Mouse (Mus musculus): ENCODE measurements around the gene Olfr782. TPM values are rescaled to one million over a fixed set of nuclear protein-coding genes. Genes with fewer than 3 reads are reported as not detected.
"Not testable (repeated sequence)": the region's sequence is repeated elsewhere in the genome, so short reads cannot be mapped to it uniquely, and the experiment has no call there.

Gene Olfr782
- polyA plus RNA-seq (2012; rRNA removed), result not detected in 2 replicates

- DNase-seq (ENCODE audit: extremely low spot score in 1 of 2, low spot score in 1 of 2), result no peak
Observed at GRCm38 (mm10) chr10:129348550-129348949, at the start of gene Olfr782. Gene Olfr782 (plus strand): TSS chr10:129348850.

DNA sequence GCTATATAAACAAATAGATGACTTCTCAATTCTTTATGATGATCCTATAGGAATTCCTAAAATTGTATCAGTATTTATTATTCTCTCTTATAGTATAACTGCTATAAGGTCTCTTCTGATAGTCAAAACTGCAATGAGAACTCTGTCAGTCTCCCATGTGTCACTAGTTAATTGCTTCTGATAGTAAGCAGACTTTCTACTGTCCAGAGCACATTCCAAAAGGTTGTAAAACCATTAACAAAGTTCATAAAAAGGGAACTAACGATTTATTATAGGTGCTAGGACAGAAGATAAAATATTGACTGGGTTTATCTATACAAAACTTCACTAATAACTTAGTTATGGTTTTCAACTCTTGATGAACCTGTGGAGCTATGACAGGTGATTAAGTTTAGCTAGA, 35.7 kb upstream of the Olfr782 start:
- DNase-seq (ENCODE audit: extremely low spot score in 1 of 2, low spot score in 1 of 2), result not testable (repeated sequence)

GRCm38 (mm10) chr10:129313521-129313920, 35.1 kb upstream of the Olfr782 start:
- not testable (repeated sequence) for DNase-seq (ENCODE audit: extremely low spot score in 1 of 2, low spot score in 1 of 2)

DNA sequence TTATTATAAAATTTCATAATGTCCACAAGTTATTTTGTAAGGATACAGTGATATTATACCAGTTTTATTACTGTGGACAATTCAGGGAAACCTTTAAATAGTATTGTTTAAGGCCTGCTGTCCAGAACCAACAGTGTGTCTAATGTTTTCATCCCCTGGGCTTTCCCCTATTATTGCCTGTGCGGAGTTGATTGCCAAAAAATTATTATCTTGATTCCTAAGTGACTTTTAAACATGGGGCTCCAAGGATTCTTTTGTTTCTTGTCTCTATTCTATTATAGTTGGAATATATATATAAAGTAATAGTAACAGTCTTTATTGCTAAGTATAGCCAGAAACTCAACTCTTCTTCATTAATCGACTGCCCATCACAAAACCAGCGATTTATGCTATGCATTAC, 30.8 kb upstream of the Olfr782 start, which contains the start of gene Olfr780:
Gene Olfr780, plus strand, starts transcription at position 301 of the 400 bp plus-strand sequence.
- DNase-seq (ENCODE audit: extremely low spot score in 1 of 2, low spot score in 1 of 2), result no peak

- DNase-seq (ENCODE audit: extremely low spot score in 1 of 2, low spot score in 1 of 2), result no peak
Observed at GRCm38 (mm10) chr10:129328554-129328953, 20.1 kb upstream of the Olfr782 start, which contains the start of gene Olfr781. Gene Olfr781 (plus strand): TSS chr10:129328854.

DNA sequence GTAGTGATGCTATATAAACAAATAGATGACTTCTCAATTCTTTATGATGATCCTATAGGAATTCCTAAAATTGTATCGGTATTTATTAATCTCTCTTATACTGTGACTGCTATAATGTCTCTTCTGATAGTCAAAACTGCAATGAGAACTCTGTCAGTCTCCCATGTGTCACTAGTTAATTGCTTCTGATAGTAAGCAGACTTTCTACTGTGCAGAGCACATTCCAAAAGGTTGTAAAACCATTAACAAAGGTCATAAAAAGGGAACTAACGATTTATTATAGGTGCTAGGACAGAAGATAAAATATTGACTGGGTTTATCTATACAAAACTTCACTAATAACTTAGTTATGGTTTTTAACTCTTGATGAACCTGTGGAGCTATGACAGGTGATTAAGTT, 3.8 kb downstream of the Olfr782 start:
- not testable (repeated sequence) for DNase-seq (ENCODE audit: extremely low spot score in 1 of 2, low spot score in 1 of 2)

GRCm38 (mm10) chr10:129356496-129356895, 7.8 kb downstream of the Olfr782 start:
- DNase-seq (ENCODE audit: extremely low spot score in 1 of 2, low spot score in 1 of 2), result not testable (repeated sequence)

GRCm38 (mm10) chr10:129357307-129357706, 8.7 kb downstream of the Olfr782 start:
- DNase-seq (ENCODE audit: extremely low spot score in 1 of 2, low spot score in 1 of 2), result no peak

- not testable (repeated sequence) for DNase-seq (ENCODE audit: extremely low spot score in 1 of 2, low spot score in 1 of 2)
Observed at GRCm38 (mm10) chr10:129374051-129374450, 25.4 kb downstream of the Olfr782 start.

DNA sequence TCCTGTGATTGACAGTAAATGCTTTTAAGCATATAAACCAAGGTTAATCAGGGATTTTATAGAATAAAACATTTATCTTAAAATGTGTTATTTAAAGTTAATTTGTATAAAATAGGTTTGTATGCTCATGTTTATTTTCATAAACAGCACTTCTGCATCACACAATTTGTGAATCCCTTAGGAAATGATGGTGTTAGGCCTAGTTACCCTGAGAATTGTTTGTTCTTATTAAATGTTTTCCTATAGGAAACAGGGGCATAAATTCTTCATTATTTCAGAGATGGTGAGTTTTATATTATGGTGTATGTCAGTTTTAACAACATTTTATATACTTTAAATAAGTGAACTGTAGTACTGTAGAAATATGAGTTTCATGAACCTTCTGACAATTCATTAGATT, 35.1 kb downstream of the Olfr782 start, which contains the start of gene Olfr784:
Gene Olfr784, plus strand, starts transcription at position 301 of the 400 bp plus-strand sequence.
- no peak for DNase-seq (ENCODE audit: extremely low spot score in 1 of 2, low spot score in 1 of 2)

DNA sequence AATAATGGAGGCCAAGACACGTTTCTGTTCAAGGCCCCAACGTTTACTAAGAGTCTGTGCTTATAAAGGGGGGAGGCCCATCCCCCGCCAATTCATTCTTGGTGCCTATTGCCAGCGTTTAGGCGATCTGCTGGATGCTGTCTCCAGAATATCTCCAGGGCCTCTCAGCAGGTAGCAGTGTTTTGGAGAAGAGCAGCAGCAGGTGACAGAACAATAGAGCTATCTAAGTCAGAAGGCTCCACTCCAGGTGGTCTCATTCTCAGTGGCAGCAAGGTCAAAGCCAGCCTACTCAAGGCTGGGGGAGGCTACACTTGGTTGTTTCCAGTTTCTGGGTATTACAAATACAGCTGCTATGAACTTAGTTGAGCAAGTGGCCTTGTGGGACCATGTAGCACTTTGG, 52.2 kb downstream of the Olfr782 start:
- DNase-seq (ENCODE audit: extremely low spot score in 1 of 2, low spot score in 1 of 2), result no peak

Other genes starting within 250 kb of the Olfr782 start
- not detected in 2 replicates for gene Olfr768, start 249.5 kb upstream of the Olfr782 start, polyA plus RNA-seq (2012; rRNA removed)
- gene Olfr769, start 231.0 kb upstream of the Olfr782 start, polyA plus RNA-seq (2012; rRNA removed), result not detected in 2 replicates
- gene Olfr770, start 209.9 kb upstream of the Olfr782 start, polyA plus RNA-seq (2012; rRNA removed), result not detected in 2 replicates
- not detected in 2 replicates for gene Olfr771, start 184.1 kb upstream of the Olfr782 start, polyA plus RNA-seq (2012; rRNA removed)
- gene Olfr772, start 170.9 kb upstream of the Olfr782 start, polyA plus RNA-seq (2012; rRNA removed), result not detected in 2 replicates
- gene Olfr773, start 161.4 kb upstream of the Olfr782 start, polyA plus RNA-seq (2012; rRNA removed), result not detected in 2 replicates
- not detected in 2 replicates for gene Olfr774, start 112.6 kb upstream of the Olfr782 start, polyA plus RNA-seq (2012; rRNA removed)
- 0.04 TPM in 1 of 2 replicates, not detected in the other for gene Olfr775, start 100.4 kb upstream of the Olfr782 start, polyA plus RNA-seq (2012; rRNA removed)
- not detected in 2 replicates for gene Olfr776, start 89.7 kb upstream of the Olfr782 start, polyA plus RNA-seq (2012; rRNA removed)
- gene Olfr777, start 77.4 kb upstream of the Olfr782 start, polyA plus RNA-seq (2012; rRNA removed), result not detected in 2 replicates
- gene Olfr780, start 30.7 kb upstream of the Olfr782 start, polyA plus RNA-seq (2012; rRNA removed), result not detected in 2 replicates
- gene Olfr781, start 20.0 kb upstream of the Olfr782 start, polyA plus RNA-seq (2012; rRNA removed), result not detected in 2 replicates
- gene Olfr784, start 35.2 kb downstream of the Olfr782 start, polyA plus RNA-seq (2012; rRNA removed), result 0.08 and 0.17 TPM in 2 replicates
- not detected in 2 replicates for gene Olfr785, start 56.6 kb downstream of the Olfr782 start, polyA plus RNA-seq (2012; rRNA removed)
- 0.15 TPM in 1 of 2 replicates, not detected in the other for gene Olfr786, start 78.5 kb downstream of the Olfr782 start, polyA plus RNA-seq (2012; rRNA removed)
- not detected in 2 replicates for gene Olfr787, start 113.0 kb downstream of the Olfr782 start, polyA plus RNA-seq (2012; rRNA removed)
- gene Olfr788, start 122.1 kb downstream of the Olfr782 start, polyA plus RNA-seq (2012; rRNA removed), result 0.11 TPM in 1 of 2 replicates, not detected in the other
- not detected in 2 replicates for gene Olfr789, start 135.9 kb downstream of the Olfr782 start, polyA plus RNA-seq (2012; rRNA removed)
- gene Olfr790, start 149.6 kb downstream of the Olfr782 start, polyA plus RNA-seq (2012; rRNA removed), result not detected in 2 replicates
- not detected in 2 replicates for gene Olfr791, start 172.9 kb downstream of the Olfr782 start, polyA plus RNA-seq (2012; rRNA removed)
- gene Olfr792, start 190.3 kb downstream of the Olfr782 start, polyA plus RNA-seq (2012; rRNA removed), result 0.04 TPM in 1 of 2 replicates, not detected in the other
- gene Olfr794, start 218.8 kb downstream of the Olfr782 start, polyA plus RNA-seq (2012; rRNA removed), result not detected in 2 replicates

Data from frontal cortex, adult 2 months (tissue).